ENCODE assay signal across 8 mouse cellular contexts in the genomic region with DNA sequence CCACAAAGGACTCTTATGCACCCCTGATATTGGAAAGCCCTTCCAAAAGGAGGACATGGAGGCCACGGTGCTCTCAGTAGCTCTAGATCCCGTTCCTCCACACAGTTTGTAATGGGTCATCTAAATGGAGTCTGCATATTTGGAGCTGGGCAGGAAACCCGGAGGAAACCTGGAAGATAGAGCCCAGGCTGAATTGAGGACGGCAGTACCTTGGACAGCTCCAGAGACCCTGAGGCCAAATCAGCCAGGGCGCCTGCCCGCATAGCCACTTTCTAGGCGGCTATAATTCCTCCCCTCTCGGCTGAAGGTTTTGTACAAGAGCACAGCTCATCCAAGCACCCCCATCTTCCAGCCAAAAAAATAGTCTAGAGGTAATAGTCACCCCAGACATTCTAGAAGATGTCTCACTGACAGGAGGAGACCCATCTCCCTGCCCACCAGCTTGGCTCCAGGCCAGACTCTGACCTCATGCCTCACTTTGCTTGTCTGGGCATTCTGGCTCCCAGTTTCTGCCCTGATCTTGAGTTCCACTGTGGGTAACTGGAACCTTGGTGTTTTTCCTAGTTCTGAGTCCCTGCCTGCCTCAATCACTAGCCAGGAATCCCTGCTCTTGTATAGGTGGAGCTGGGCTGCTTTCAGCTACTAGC. TPM values are rescaled to one million over a fixed set of nuclear protein-coding genes. Genes with fewer than 3 reads are reported as not detected.
DNase-seq lines count a peak whose midpoint lies in the region; ATAC-seq and TF ChIP-seq lines count a peak whose summit lies in the region.

No protein-coding gene starts in this region.

- H3K27me3 ChIP-seq in hindbrain, embryonic 14.5 days (ENCODE audit: control insufficient read depth, insufficient read depth, low read length), result peaks cover 32% of the 10 kb centered on the region
- peaks cover 66% of the 10 kb centered on the region for H3K27me3 ChIP-seq in hindbrain, embryonic 12.5 days
- no peaks in the 10 kb centered on the region; the same call in 1 of the 2 replicates for H3K27me3 ChIP-seq in hindbrain, postnatal 0 days (ENCODE audit: insufficient read depth, low read length)
- peaks cover 33% of the 10 kb centered on the region for H3K27me3 ChIP-seq in neural tube, embryonic 15.5 days (replicated peaks)

- in situ Hi-C loops in ES-E14 (cut with MboI; ENCODE audit: low sequenced_read_pairs in 2 of 2, unreplicated experiment in 2 of 2), result no loop called here

- H3K27ac ChIP-seq in hindbrain, embryonic 14.5 days, result no peak overlapping the region
- no peak overlapping the region for H3K27ac ChIP-seq in hindbrain, embryonic 12.5 days
- no peak overlapping the region for H3K27ac ChIP-seq in ES-E14 (ENCODE audit: insufficient read depth, low read depth, low read length, poor library complexity, severe bottlenecking)
- no peak overlapping the region for H3K27ac ChIP-seq in hindbrain, postnatal 0 days
- no peak overlapping the region for H3K27ac ChIP-seq in neural tube, embryonic 15.5 days (replicated peaks)

- H3K36me3 ChIP-seq in hindbrain, embryonic 14.5 days (replicated peaks; ENCODE audit: control insufficient read depth, insufficient read depth), result no peaks in the 10 kb centered on the region
- no peaks in the 10 kb centered on the region for H3K36me3 ChIP-seq in hindbrain, embryonic 12.5 days
- H3K36me3 ChIP-seq in ES-E14 (ENCODE audit: control insufficient read depth, insufficient read depth, low read length, poor library complexity, severe bottlenecking), result no peaks in the 10 kb centered on the region
- no peaks in the 10 kb centered on the region for H3K36me3 ChIP-seq in hindbrain, postnatal 0 days (ENCODE audit: insufficient read depth, low read length)
- no peaks in the 10 kb centered on the region for H3K36me3 ChIP-seq in neural tube, embryonic 15.5 days

- TF ChIP-seq CTCF in hindbrain, postnatal 0 days (IDR thresholded peaks at IDR 0.05; ENCODE audit: low read depth), result no peak

- WGBS in hindbrain, embryonic 14.5 days, result 6% methylated on average over 8 of the region's 8 CpGs
- WGBS in hindbrain, embryonic 12.5 days, result 4% methylated on average over 8 of the region's 8 CpGs
- WGBS in hindbrain, postnatal 0 days, result 9% methylated on average over 8 of the region's 8 CpGs
- 6% methylated on average over 8 of the region's 8 CpGs for WGBS in neural tube, embryonic 15.5 days

- H3K4me1 ChIP-seq in hindbrain, embryonic 14.5 days (replicated peaks; ENCODE audit: control insufficient read depth, insufficient read depth, low read length), result peaks cover 25% of the 10 kb centered on the region; the same call in 1 of the 2 replicates
- H3K4me1 ChIP-seq in hindbrain, embryonic 12.5 days, result peaks cover 25% of the 10 kb centered on the region
- H3K4me1 ChIP-seq in ES-E14 (ENCODE audit: control insufficient read depth in 2 of 2, insufficient read depth in 2 of 2, low read length in 2 of 2, poor library complexity in 1 of 2), result peaks cover 0 to 5% of the 10 kb centered on the region in 2 experiments; a peak in 1 of 4 replicates
- peaks cover 17% of the 10 kb centered on the region; the same call in 1 of the 2 replicates for H3K4me1 ChIP-seq in hindbrain, postnatal 0 days (ENCODE audit: insufficient read depth, low read length)
- H3K4me1 ChIP-seq in neural tube, embryonic 15.5 days, result peaks cover 52% of the 10 kb centered on the region

- ATAC-seq in hindbrain, embryonic 14.5 days (ENCODE audit: low FRiP score), result no peak
- ATAC-seq in hindbrain, embryonic 12.5 days (ENCODE audit: low FRiP score), result no peak
- ATAC-seq in hindbrain, postnatal 0 days, result no peak
- ATAC-seq in neural tube, embryonic 15.5 days (ENCODE audit: low FRiP score), result no peak
- no peak for ATAC-seq in monocyte, adult 5-6 weeks (replicated peaks; ENCODE audit: insufficient number of reproducible peaks, low FRiP score, low TSS enrichment, poor library complexity, severe bottlenecking)
- ATAC-seq in erythroblast, adult 5-6 weeks (replicated peaks; ENCODE audit: low FRiP score, poor library complexity, severe bottlenecking), result no peak

- peak overlapping the region; percentile 80 for H3K9ac ChIP-seq in hindbrain, embryonic 14.5 days
- no peak overlapping the region for H3K9ac ChIP-seq in hindbrain, embryonic 12.5 days
- no peak overlapping the region for H3K9ac ChIP-seq in ES-E14 (ENCODE audit: insufficient read depth, low read depth, low read length, poor library complexity, severe bottlenecking)
- H3K9ac ChIP-seq in hindbrain, postnatal 0 days (replicated peaks; ENCODE audit: low read length), result no peak overlapping the region
- H3K9ac ChIP-seq in neural tube, embryonic 15.5 days (replicated peaks), result no peak overlapping the region

- peak overlapping the region; percentile 70 for H3K4me2 ChIP-seq in hindbrain, embryonic 14.5 days (replicated peaks)
- no peak overlapping the region for H3K4me2 ChIP-seq in hindbrain, embryonic 12.5 days (replicated peaks)
- H3K4me2 ChIP-seq in hindbrain, postnatal 0 days (ENCODE audit: low read depth, low read length), result no peak overlapping the region
- 0 out of 2 replicates have a peak overlapping the region, but pooled peaks have one; percentile 2 for H3K4me2 ChIP-seq in neural tube, embryonic 15.5 days

- peak; percentile 46 for DNase-seq in hindbrain, embryonic 14.5 days (ENCODE audit: low spot score)
- DNase-seq in ES-E14 (ENCODE audit: low read depth, low spot score), result peak; percentile 55
- peak; percentile 79 for DNase-seq in adrenal gland, postnatal 10 days
- peak; percentile 70 for DNase-seq in hindbrain, postnatal 0 days (ENCODE audit: low spot score)

- peak overlapping the region; percentile 57; the same call in 1 of the 2 replicates for H3K4me3 ChIP-seq in hindbrain, embryonic 14.5 days (replicated peaks; ENCODE audit: low read length)
- no peak overlapping the region for H3K4me3 ChIP-seq in hindbrain, embryonic 12.5 days
- no peak overlapping the region for H3K4me3 ChIP-seq in ES-E14 (ENCODE audit: insufficient read depth in 1 of 2, low read depth in 1 of 2, low read length in 2 of 2, poor library complexity in 1 of 2, severe bottlenecking in 1 of 2)
- H3K4me3 ChIP-seq in hindbrain, postnatal 0 days (ENCODE audit: low read length), result no peak overlapping the region
- H3K4me3 ChIP-seq in neural tube, embryonic 15.5 days (replicated peaks), result no peak overlapping the region

- H3K9me3 ChIP-seq in hindbrain, embryonic 14.5 days (ENCODE audit: control insufficient read depth, low read length), result no peaks in the 10 kb centered on the region
- no peaks in the 10 kb centered on the region for H3K9me3 ChIP-seq in hindbrain, embryonic 12.5 days (replicated peaks)
- H3K9me3 ChIP-seq in ES-E14 (ENCODE audit: control insufficient read depth, insufficient read depth, low read depth, low read length), result no peaks in the 10 kb centered on the region
- no peaks in the 10 kb centered on the region for H3K9me3 ChIP-seq in hindbrain, postnatal 0 days (ENCODE audit: low read length)
- H3K9me3 ChIP-seq in neural tube, embryonic 15.5 days (replicated peaks), result no peaks in the 10 kb centered on the region

TF ChIP-seq in ES-E14, 5 proteins besides CTCF, POLR2A, EP300 and RAD21:
- TF ChIP-seq ZNF384 (IDR thresholded peaks at IDR 0.05; ENCODE audit: low read depth, low read length), result no peak
- no peak for TF ChIP-seq CHD2 (IDR thresholded peaks at IDR 0.05; ENCODE audit: low read depth, low read length)
- no peak for TF ChIP-seq MAFK (IDR thresholded peaks at IDR 0.05; ENCODE audit: insufficient read depth, low read depth, low read length)
- TF ChIP-seq HCFC1 (IDR thresholded peaks at IDR 0.05; ENCODE audit: borderline replicate concordance, insufficient read depth, low read length), result no peak
- TF ChIP-seq ZC3H11A (IDR thresholded peaks at IDR 0.05; ENCODE audit: borderline replicate concordance, low read depth, low read length), result no peak
TF ChIP-seq in ES-E14: peak in this region for 0.

RNA-seq across cellular contexts. Expression of a gene that starts 1.3 kb away (rescaled TPM):
- 13.3 and 13.8 TPM in 2 replicates for polyA plus RNA-seq in hindbrain, embryonic 14.5 days (2014; fragmentation: Nextera tagmentation; extraction: Ambion mirVana)
- polyA plus RNA-seq in hindbrain, embryonic 12.5 days (2016; fragmentation: Nextera tagmentation; extraction: Ambion mirVana), result 1.3 and 1.4 TPM in 2 replicates
- 0.09 and 0.37 TPM in 2 replicates for total RNA-seq in ES-E14 (2012; rRNA removed)
- total RNA-seq in adrenal gland, postnatal 10 days (2021), result 1 to 10 TPM; 1.6 to 1.7 TPM
- total RNA-seq in hindbrain, postnatal 0 days (2014; rRNA removed), result 98.9 and 115 TPM in 2 replicates
- 16.7 and 17.7 TPM in 2 replicates for polyA plus RNA-seq in hindbrain, postnatal 0 days (2015; fragmentation: Nextera tagmentation; extraction: Ambion mirVana)
- polyA plus RNA-seq in neural tube, embryonic 15.5 days (2015; fragmentation: Nextera tagmentation; extraction: Ambion mirVana), result 9.2 and 12.5 TPM in 2 replicates
- total RNA-seq in monocyte, adult 5-6 weeks (2017), result not detected in 3 replicates
- total RNA-seq in erythroblast, adult 5-6 weeks (2015; ENCODE audit: low replicate concordance), result not detected in 2 replicates
- 0.17 and 1.3 TPM in 2 replicates for total RNA-seq in erythroblast, adult 5-6 weeks (2017; ENCODE audit: low replicate concordance)

Comparison
In these comparisons a context has a peak if more than half of its experiments do, and no peak if none do; other contexts are left out.
1. H3K4me2 ChIP-seq: peak in hindbrain, embryonic 14.5 days (single experiment) and neural tube, embryonic 15.5 days (single experiment); none in hindbrain, embryonic 12.5 days (single experiment) and hindbrain, postnatal 0 days (single experiment).
2. RNA of a gene that starts 1.3 kb away (total RNA-seq): 98.9 to 115 TPM in hindbrain, postnatal 0 days; 1.6 to 1.7 TPM in adrenal gland, postnatal 10 days, 0.17 to 1.3 TPM in erythroblast, adult 5-6 weeks, 0.09 to 0.37 TPM in ES-E14 and not detected in monocyte, adult 5-6 weeks; every median in the first group is over 10 times any median in the second.
3. Peak in every context shown above with its lines, with median percentiles within 50 percentile points of each other: DNase-seq.